Mouse (Mus musculus): ENCODE data around the gene Mical3. TPM values are rescaled to one million over a fixed set of nuclear protein-coding genes. Genes with fewer than 3 reads are reported as not detected.

Mical3 gene
- polyA plus RNA-seq, 1 experiment: 49.0 TPM

DNA sequence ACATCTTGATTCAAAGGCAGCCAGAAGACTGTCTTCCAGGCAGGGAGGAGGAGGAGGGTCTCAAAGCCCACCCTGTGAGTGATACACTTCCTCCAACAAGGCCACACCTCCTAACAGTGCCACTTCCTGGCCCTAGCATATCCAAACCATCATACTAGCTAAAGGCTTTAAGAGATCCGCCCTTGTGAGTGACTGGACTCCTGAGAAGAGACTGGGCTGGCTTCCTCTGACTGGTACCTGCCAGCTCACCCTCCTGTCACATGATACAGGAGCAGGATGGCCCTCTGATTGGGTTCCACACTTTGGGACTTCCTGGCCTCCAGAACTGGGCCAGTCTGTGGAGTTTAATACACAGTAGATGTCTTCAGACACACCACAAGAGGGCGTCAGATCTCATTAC, 58.2 kb downstream of the Mical3 start:
- Histone ChIP-seq H3K9ac (ENCODE audit: low read depth, poor library complexity, severe bottlenecking) (no peak overlapping the region), H3K27me3 (ENCODE audit: control insufficient read depth, insufficient read depth, low read length, poor library complexity, severe bottlenecking) (no peaks in the 10 kb centered on the region), H3K4me3 (ENCODE audit: low read depth, low read length) (no peak overlapping the region), H3K9me3 (replicated peaks; ENCODE audit: control insufficient read depth, insufficient read depth, low read length, poor library complexity, severe bottlenecking) (no peaks in the 10 kb centered on the region), H3K36me3 (ENCODE audit: control insufficient read depth, insufficient read depth, low read length, poor library complexity, severe bottlenecking) (no peaks in the 10 kb centered on the region), H3K27ac (ENCODE audit: insufficient read depth, low read length) (no peak overlapping the region), H3K4me1 (ENCODE audit: control insufficient read depth, insufficient read depth, low read length) (peaks cover 4% of the 10 kb centered on the region)
- TF ChIP-seq EP300 (IDR thresholded peaks at IDR 0.05; ENCODE audit: insufficient read depth, low read depth, low read length): no peak
- no peak for TF ChIP-seq POLR2A (IDR thresholded peaks at IDR 0.05; ENCODE audit: insufficient read depth, low read length)
- no peak for TF ChIP-seq CTCF (IDR thresholded peaks at IDR 0.05; ENCODE audit: low read depth, low read length)

DNA sequence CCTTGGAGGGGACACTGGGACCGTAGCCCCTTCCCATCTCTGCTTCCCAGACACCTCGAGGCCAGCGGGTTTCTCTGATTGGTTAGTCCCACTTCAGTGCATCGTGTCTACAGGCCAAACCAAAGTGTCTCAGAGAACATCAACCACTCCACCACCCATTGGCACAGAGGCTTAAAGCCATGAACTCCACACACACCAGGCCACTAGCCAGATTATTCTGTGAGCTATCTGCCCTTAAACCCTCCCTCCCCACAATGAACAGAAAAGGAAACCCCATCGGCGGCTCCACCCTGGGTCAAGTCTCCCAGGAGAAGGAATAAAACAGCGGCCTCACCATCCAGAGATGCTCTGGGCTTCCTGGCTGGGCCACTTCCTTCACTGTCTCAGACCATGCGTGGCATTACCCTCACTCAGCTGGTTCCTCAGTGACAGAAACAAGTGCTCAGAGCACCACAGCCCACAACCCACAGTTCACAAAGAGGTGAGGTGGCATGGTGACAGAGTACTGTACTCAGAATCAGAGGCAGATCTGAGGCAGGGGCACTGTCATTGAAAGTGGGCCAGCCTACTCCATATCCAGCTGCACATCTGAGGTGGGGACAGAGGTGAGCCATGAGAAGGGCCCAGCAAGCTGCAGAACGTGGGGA, 60.1 kb downstream of the Mical3 start:
- Histone ChIP-seq H3K4me3 (ENCODE audit: low read depth, low read length) (no peak overlapping the region), H3K36me3 (ENCODE audit: control insufficient read depth, insufficient read depth, low read length, poor library complexity, severe bottlenecking) (no peaks in the 10 kb centered on the region), H3K27ac (ENCODE audit: insufficient read depth, low read length) (no peak overlapping the region), H3K9ac (ENCODE audit: low read depth, poor library complexity, severe bottlenecking) (no peak overlapping the region), H3K4me1 (ENCODE audit: control insufficient read depth, insufficient read depth, low read length) (peaks cover 6% of the 10 kb centered on the region), H3K9me3 (replicated peaks; ENCODE audit: control insufficient read depth, insufficient read depth, low read length, poor library complexity, severe bottlenecking) (no peaks in the 10 kb centered on the region), H3K27me3 (ENCODE audit: control insufficient read depth, insufficient read depth, low read length, poor library complexity, severe bottlenecking) (no peaks in the 10 kb centered on the region)
- no peak for TF ChIP-seq POLR2A (IDR thresholded peaks at IDR 0.05; ENCODE audit: insufficient read depth, low read length)
- TF ChIP-seq CTCF (IDR thresholded peaks at IDR 0.05; ENCODE audit: low read depth, low read length): no peak
- no peak for TF ChIP-seq EP300 (IDR thresholded peaks at IDR 0.05; ENCODE audit: insufficient read depth, low read depth, low read length)

DNA sequence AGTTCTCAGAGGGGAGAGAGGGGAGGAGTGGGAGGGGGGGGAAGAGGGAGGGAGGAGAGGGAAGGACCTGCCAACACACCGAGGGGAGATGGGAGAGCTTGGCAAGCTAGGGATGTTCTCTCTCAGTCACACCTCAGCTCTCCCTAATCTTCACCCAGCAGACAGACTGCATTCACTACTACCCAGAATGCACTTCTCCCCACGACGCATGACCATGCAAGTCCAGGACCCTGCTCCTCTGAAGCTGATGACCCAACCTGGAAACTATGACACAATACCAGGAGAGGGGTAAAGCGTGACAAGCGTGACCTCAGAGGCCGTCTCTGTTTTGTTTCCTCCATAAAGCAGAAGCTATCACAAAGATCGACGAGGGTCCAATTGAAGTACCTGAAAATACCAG, 61.6 kb downstream of the Mical3 start:
- Histone ChIP-seq H3K27ac (ENCODE audit: insufficient read depth, low read length) (no peak overlapping the region), H3K27me3 (ENCODE audit: control insufficient read depth, insufficient read depth, low read length, poor library complexity, severe bottlenecking) (no peaks in the 10 kb centered on the region), H3K36me3 (ENCODE audit: control insufficient read depth, insufficient read depth, low read length, poor library complexity, severe bottlenecking) (no peaks in the 10 kb centered on the region), H3K4me1 (ENCODE audit: control insufficient read depth, insufficient read depth, low read length) (peaks cover 10% of the 10 kb centered on the region), H3K4me3 (ENCODE audit: low read depth, low read length) (no peak overlapping the region), H3K9ac (ENCODE audit: low read depth, poor library complexity, severe bottlenecking) (no peak overlapping the region), H3K9me3 (replicated peaks; ENCODE audit: control insufficient read depth, insufficient read depth, low read length, poor library complexity, severe bottlenecking) (no peaks in the 10 kb centered on the region)
- TF ChIP-seq CTCF (IDR thresholded peaks at IDR 0.05; ENCODE audit: low read depth, low read length): no peak
- TF ChIP-seq EP300 (IDR thresholded peaks at IDR 0.05; ENCODE audit: insufficient read depth, low read depth, low read length): no peak
- no peak for TF ChIP-seq POLR2A (IDR thresholded peaks at IDR 0.05; ENCODE audit: insufficient read depth, low read length)

DNA sequence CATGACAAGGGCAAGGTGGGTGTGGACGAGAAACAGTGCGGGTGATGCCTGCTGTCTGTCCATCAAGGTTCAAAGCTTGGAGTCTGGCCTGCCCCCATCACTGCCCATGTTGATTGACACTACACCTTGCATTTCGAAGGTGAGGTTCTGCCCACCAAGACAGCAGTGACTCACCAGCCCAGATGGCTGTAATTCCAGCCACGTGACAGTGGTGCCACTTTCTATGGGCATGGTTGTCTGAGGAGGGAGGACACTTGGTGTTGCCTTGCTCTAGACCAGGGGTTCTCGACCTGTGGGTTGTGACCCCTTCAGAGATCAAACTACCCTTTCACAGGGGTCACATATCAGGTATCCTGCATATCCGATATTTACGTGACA, 62.7 kb downstream of the Mical3 start:
- H3K4me1 ChIP-seq (ENCODE audit: control insufficient read depth, insufficient read depth, low read length): peaks cover 10% of the 10 kb centered on the region
- H3K9ac ChIP-seq (ENCODE audit: low read depth, poor library complexity, severe bottlenecking): no peak overlapping the region
- no peaks in the 10 kb centered on the region for H3K36me3 ChIP-seq (ENCODE audit: control insufficient read depth, insufficient read depth, low read length, poor library complexity, severe bottlenecking)
- TF ChIP-seq EP300 (IDR thresholded peaks at IDR 0.05; ENCODE audit: insufficient read depth, low read depth, low read length) (no peak), CTCF (IDR thresholded peaks at IDR 0.05; ENCODE audit: low read depth, low read length) (no peak), POLR2A (IDR thresholded peaks at IDR 0.05; ENCODE audit: insufficient read depth, low read length) (no peak)
- H3K4me3 ChIP-seq (ENCODE audit: low read depth, low read length): no peak overlapping the region
- no peaks in the 10 kb centered on the region for H3K9me3 ChIP-seq (replicated peaks; ENCODE audit: control insufficient read depth, insufficient read depth, low read length, poor library complexity, severe bottlenecking)
- H3K27ac ChIP-seq (ENCODE audit: insufficient read depth, low read length): no peak overlapping the region
- H3K27me3 ChIP-seq (ENCODE audit: control insufficient read depth, insufficient read depth, low read length, poor library complexity, severe bottlenecking): no peaks in the 10 kb centered on the region

DNA sequence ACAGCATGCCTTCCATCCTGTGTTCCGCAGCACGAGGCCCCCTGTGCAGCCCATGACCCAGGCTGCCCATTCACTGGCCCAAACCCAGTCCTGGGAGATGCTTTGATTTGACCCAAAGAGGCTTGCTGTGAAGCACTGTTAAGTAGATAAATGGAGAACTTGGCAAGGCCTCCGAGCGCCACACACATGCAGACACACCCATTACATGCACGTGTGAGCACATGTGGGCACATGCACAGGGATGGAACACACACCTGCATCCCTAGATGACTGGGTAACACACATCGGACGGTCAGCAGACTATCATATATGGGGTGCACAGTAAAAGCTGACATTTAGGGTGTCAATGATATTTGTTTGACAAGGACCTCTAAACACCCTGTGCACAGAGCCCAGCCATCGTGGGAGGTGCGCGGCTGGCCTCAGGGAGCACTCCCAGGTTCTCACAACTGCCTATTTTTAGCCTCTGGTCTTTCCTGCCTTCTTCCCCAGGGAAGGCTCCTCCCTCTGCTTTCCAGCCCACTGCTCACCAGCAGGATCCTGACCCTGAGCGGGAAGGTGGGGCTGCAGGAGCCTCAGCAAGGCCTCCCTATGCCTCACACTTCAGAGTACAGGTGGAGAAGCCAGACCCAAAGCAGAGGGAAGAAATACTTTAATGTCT, 63.2 kb downstream of the Mical3 start:
- peaks cover 10% of the 10 kb centered on the region for H3K4me1 ChIP-seq (ENCODE audit: control insufficient read depth, insufficient read depth, low read length)
- TF ChIP-seq EP300 (IDR thresholded peaks at IDR 0.05; ENCODE audit: insufficient read depth, low read depth, low read length): 0 out of 2 replicates have a peak, but pooled peaks have one; percentile 24
- TF ChIP-seq CTCF (IDR thresholded peaks at IDR 0.05; ENCODE audit: low read depth, low read length): no peak

GRCm38 (mm10) chr6:121066761-121067160, 64.0 kb downstream of the Mical3 start:
- Histone ChIP-seq H3K27ac (ENCODE audit: insufficient read depth, low read length) (no peak overlapping the region), H3K4me1 (ENCODE audit: control insufficient read depth, insufficient read depth, low read length) (peaks cover 10% of the 10 kb centered on the region)

More for the DNA sequence above, 63.2 kb downstream of the Mical3 start:
- Histone ChIP-seq H3K36me3 (ENCODE audit: control insufficient read depth, insufficient read depth, low read length, poor library complexity, severe bottlenecking) (no peaks in the 10 kb centered on the region), H3K27me3 (ENCODE audit: control insufficient read depth, insufficient read depth, low read length, poor library complexity, severe bottlenecking) (no peaks in the 10 kb centered on the region), H3K9ac (ENCODE audit: low read depth, poor library complexity, severe bottlenecking) (no peak overlapping the region), H3K27ac (ENCODE audit: insufficient read depth, low read length) (no peak overlapping the region), H3K9me3 (replicated peaks; ENCODE audit: control insufficient read depth, insufficient read depth, low read length, poor library complexity, severe bottlenecking) (no peaks in the 10 kb centered on the region), H3K4me3 (ENCODE audit: low read depth, low read length) (no peak overlapping the region)

More at GRCm38 (mm10) chr6:121066761-121067160, 64.0 kb downstream of the Mical3 start:
- TF ChIP-seq POLR2A (IDR thresholded peaks at IDR 0.05; ENCODE audit: insufficient read depth, low read length) (no peak), CTCF (IDR thresholded peaks at IDR 0.05; ENCODE audit: low read depth, low read length) (no peak), EP300 (IDR thresholded peaks at IDR 0.05; ENCODE audit: insufficient read depth, low read depth, low read length) (no peak)
- H3K9me3 ChIP-seq (replicated peaks; ENCODE audit: control insufficient read depth, insufficient read depth, low read length, poor library complexity, severe bottlenecking): no peaks in the 10 kb centered on the region
- H3K9ac ChIP-seq (ENCODE audit: low read depth, poor library complexity, severe bottlenecking): no peak overlapping the region
- no peak overlapping the region for H3K4me3 ChIP-seq (ENCODE audit: low read depth, low read length)
- no peaks in the 10 kb centered on the region for H3K36me3 ChIP-seq (ENCODE audit: control insufficient read depth, insufficient read depth, low read length, poor library complexity, severe bottlenecking)
- H3K27me3 ChIP-seq (ENCODE audit: control insufficient read depth, insufficient read depth, low read length, poor library complexity, severe bottlenecking): no peaks in the 10 kb centered on the region
